Mouse (Mus musculus): ENCODE results near the gene Hmgb1. TPM values are rescaled to one million over a fixed set of nuclear protein-coding genes. Genes with fewer than 3 reads are reported as not detected.

The Hmgb1 gene
- polyA plus RNA-seq, 1 experiment, result 88.6 TPM

GRCm38 (mm10) chr5:149006362-149007294 lies 177.7 kb downstream of the Hmgb1 start:
- TF ChIP-seq USF1 (IDR thresholded peaks at IDR 0.05; ENCODE audit: low read depth), result peak; percentile 91
- TF ChIP-seq TCF3 (IDR thresholded peaks at IDR 0.05; ENCODE audit: insufficient read length, low read depth), result no peak
- H3K79me2 ChIP-seq (ENCODE audit: control insufficient read depth, insufficient read depth), result no peaks in the 10 kb centered on the region
- H3K36me3 ChIP-seq (ENCODE audit: control insufficient read depth, insufficient read depth), result no peaks in the 10 kb centered on the region
- H3K27me3 ChIP-seq (ENCODE audit: control insufficient read depth, insufficient read depth, insufficient read length), result no peaks in the 10 kb centered on the region
- H3ac ChIP-seq (ENCODE audit: control insufficient read depth, insufficient read length), result no peak overlapping the region
- peak overlapping the region; percentile 65 for H3K4me2 ChIP-seq (ENCODE audit: low read depth)
- H3K4me3 ChIP-seq, result no peak overlapping the region

GRCm38 (mm10) chr5:149005701-149006361 lies 178.5 kb downstream of the Hmgb1 start:
- Histone ChIP-seq H3K27me3 (ENCODE audit: control insufficient read depth, insufficient read depth, insufficient read length) (no peaks in the 10 kb centered on the region), H3K79me2 (ENCODE audit: control insufficient read depth, insufficient read depth) (no peaks in the 10 kb centered on the region), H3K4me3 (no peak overlapping the region), H3K4me2 (ENCODE audit: low read depth) (no peak overlapping the region), H3K36me3 (ENCODE audit: control insufficient read depth, insufficient read depth) (no peaks in the 10 kb centered on the region), H3ac (ENCODE audit: control insufficient read depth, insufficient read length) (no peak overlapping the region)
- TF ChIP-seq SRF (IDR thresholded peaks at IDR 0.05; ENCODE audit: control insufficient read depth, insufficient read length, low read depth) (no peak), REST (IDR thresholded peaks at IDR 0.05; ENCODE audit: insufficient read depth, insufficient read length) (no peak), POLR2A (IDR thresholded peaks at IDR 0.05; ENCODE audit: insufficient read length, low read depth) (no peak), POLR2AphosphoS2 (IDR thresholded peaks at IDR 0.05; ENCODE audit: insufficient read length, low read depth) (no peak), MAX (IDR thresholded peaks at IDR 0.05; ENCODE audit: low read depth) (no peak), CEBPB (IDR thresholded peaks at IDR 0.05; ENCODE audit: insufficient read depth, poor library complexity, severe bottlenecking) (no peak), TCF3 (IDR thresholded peaks at IDR 0.05; ENCODE audit: insufficient read length, low read depth) (no peak), MYOG (IDR thresholded peaks at IDR 0.05; ENCODE audit: control insufficient read depth in 1 of 3, insufficient read depth in 1 of 3, insufficient read length in 2 of 3, low read depth in 2 of 3) (no peak), MYOD1 (IDR thresholded peaks at IDR 0.05; ENCODE audit: control insufficient read depth in 1 of 3, insufficient read length in 2 of 3, low read depth in 2 of 3) (no peak), TCF12 (IDR thresholded peaks at IDR 0.05; ENCODE audit: insufficient read depth, poor library complexity, severe bottlenecking) (no peak), USF1 (IDR thresholded peaks at IDR 0.05; ENCODE audit: low read depth) (no peak), E2F4 (IDR thresholded peaks at IDR 0.05; ENCODE audit: insufficient read depth) (no peak)

DNA sequence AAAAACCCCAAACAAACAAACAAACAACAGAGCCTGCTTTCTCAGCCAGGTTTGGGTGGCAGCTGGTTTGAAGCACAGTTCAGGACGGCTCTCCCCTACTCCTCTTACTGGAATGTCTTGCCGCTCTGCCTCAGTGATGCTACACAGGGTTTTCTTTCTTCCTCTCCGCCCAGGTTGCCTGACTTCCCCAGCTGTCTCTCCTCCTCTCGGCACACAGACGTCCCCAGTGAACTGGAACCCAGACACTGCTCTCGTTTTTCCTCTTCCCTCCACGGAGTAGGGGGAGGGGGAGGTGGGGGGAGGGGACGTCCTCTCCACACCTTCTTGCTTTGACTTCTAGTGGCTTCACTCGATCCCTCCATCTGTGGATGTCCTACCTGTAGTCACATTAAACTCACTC lies 179.2 kb downstream of the Hmgb1 start:
- Histone ChIP-seq H3K4me3 (no peak overlapping the region), H3K27me3 (ENCODE audit: control insufficient read depth, insufficient read depth, insufficient read length) (no peaks in the 10 kb centered on the region), H3K36me3 (ENCODE audit: control insufficient read depth, insufficient read depth) (no peaks in the 10 kb centered on the region), H3K4me2 (ENCODE audit: low read depth) (no peak overlapping the region), H3ac (ENCODE audit: control insufficient read depth, insufficient read length) (no peak overlapping the region), H3K79me2 (ENCODE audit: control insufficient read depth, insufficient read depth) (no peaks in the 10 kb centered on the region)
- no peak for TF ChIP-seq SRF (IDR thresholded peaks at IDR 0.05; ENCODE audit: control insufficient read depth, insufficient read length, low read depth)
- TF ChIP-seq MYOG (IDR thresholded peaks at IDR 0.05; ENCODE audit: control insufficient read depth in 1 of 3, insufficient read depth in 1 of 3, insufficient read length in 2 of 3, low read depth in 2 of 3), result no peak

DNA sequence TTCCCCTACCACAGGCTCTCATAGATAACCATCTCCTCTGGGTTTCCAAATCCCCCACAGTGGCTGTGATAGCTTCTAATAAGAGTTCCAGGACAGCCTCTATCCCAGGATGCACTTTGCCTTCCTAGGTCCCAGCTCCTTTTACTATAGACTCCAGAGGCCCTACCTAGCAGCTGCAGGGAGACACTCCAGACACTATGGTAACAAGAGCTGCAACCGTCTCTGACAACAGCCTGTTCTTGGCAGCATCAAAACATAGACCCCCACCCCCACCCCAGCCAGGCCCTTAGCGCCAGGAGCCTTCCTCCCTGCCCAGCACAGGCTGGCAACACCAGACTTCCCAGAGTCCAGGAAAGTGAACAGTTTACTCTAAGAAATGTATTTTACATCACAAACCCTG lies 181.2 kb downstream of the Hmgb1 start:
- Histone ChIP-seq H3K4me3 (no peak overlapping the region), H3K79me2 (ENCODE audit: control insufficient read depth, insufficient read depth) (no peaks in the 10 kb centered on the region), H3K36me3 (ENCODE audit: control insufficient read depth, insufficient read depth) (no peaks in the 10 kb centered on the region), H3ac (ENCODE audit: control insufficient read depth, insufficient read length) (no peak overlapping the region), H3K4me2 (ENCODE audit: low read depth) (no peak overlapping the region), H3K27me3 (ENCODE audit: control insufficient read depth, insufficient read depth, insufficient read length) (no peaks in the 10 kb centered on the region)
- TF ChIP-seq TCF12 (IDR thresholded peaks at IDR 0.05; ENCODE audit: insufficient read depth, poor library complexity, severe bottlenecking) (no peak), SRF (IDR thresholded peaks at IDR 0.05; ENCODE audit: control insufficient read depth, insufficient read length, low read depth) (no peak), TCF3 (IDR thresholded peaks at IDR 0.05; ENCODE audit: insufficient read length, low read depth) (no peak), REST (IDR thresholded peaks at IDR 0.05; ENCODE audit: insufficient read depth, insufficient read length) (no peak), USF1 (IDR thresholded peaks at IDR 0.05; ENCODE audit: low read depth) (no peak), POLR2AphosphoS2 (IDR thresholded peaks at IDR 0.05; ENCODE audit: insufficient read length, low read depth) (no peak), MYOG (IDR thresholded peaks at IDR 0.05; ENCODE audit: control insufficient read depth in 1 of 3, insufficient read depth in 1 of 3, insufficient read length in 2 of 3, low read depth in 2 of 3) (no peak), MAX (IDR thresholded peaks at IDR 0.05; ENCODE audit: low read depth) (no peak), MYOD1 (IDR thresholded peaks at IDR 0.05; ENCODE audit: control insufficient read depth in 1 of 3, insufficient read length in 2 of 3, low read depth in 2 of 3) (no peak), POLR2A (IDR thresholded peaks at IDR 0.05; ENCODE audit: insufficient read length, low read depth) (no peak), CEBPB (IDR thresholded peaks at IDR 0.05; ENCODE audit: insufficient read depth, poor library complexity, severe bottlenecking) (no peak), E2F4 (IDR thresholded peaks at IDR 0.05; ENCODE audit: insufficient read depth) (no peak)

DNA sequence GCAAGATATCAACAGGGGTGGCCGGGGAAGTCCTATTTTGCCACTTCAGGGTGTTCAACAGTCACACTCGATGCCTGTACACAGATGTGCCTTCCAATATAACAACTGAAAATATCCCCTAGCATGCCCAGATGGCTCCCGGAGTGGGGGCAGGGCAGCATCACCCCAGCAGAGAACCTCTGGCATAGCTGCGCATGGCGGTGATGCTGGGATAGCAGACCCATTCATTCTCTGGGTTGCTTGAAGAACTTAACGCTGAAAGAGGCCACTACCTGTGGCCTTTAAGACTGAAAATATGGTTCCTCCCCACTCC lies 181.5 kb downstream of the Hmgb1 start:
- H3K79me2 ChIP-seq (ENCODE audit: control insufficient read depth, insufficient read depth), result no peaks in the 10 kb centered on the region
- H3ac ChIP-seq (ENCODE audit: control insufficient read depth, insufficient read length), result no peak overlapping the region
- H3K4me2 ChIP-seq (ENCODE audit: low read depth), result no peak overlapping the region
- no peak for TF ChIP-seq E2F4 (IDR thresholded peaks at IDR 0.05; ENCODE audit: insufficient read depth)
- no peak for TF ChIP-seq REST (IDR thresholded peaks at IDR 0.05; ENCODE audit: insufficient read depth, insufficient read length)
- H3K27me3 ChIP-seq (ENCODE audit: control insufficient read depth, insufficient read depth, insufficient read length), result no peaks in the 10 kb centered on the region
- no peak overlapping the region for H3K4me3 ChIP-seq
- no peaks in the 10 kb centered on the region for H3K36me3 ChIP-seq (ENCODE audit: control insufficient read depth, insufficient read depth)
